Mouse (Mus musculus) spleen, adult 2 months (tissue): Measurements from ENCODE around the gene Armc8.

Experiments used
- CTCF ChIP-seq: fragments of 200-500 bp; IDR thresholded peaks from 2 replicates; pipeline ENCODE4 v1.5.1; 2011; ENCODE audit warnings: mild to moderate bottlenecking, inconsistent platforms; ENCODE audit not compliant: insufficient read depth, insufficient read length, insufficient replicate concordance; ENCODE audit errors: extremely low read depth
- POLR2A ChIP-seq: fragments of 200-500 bp; IDR thresholded peaks from 2 replicates; pipeline ENCODE4 v1.6.1; 2011; ENCODE audit warnings: low read depth, low read length, inconsistent platforms

DNA sequence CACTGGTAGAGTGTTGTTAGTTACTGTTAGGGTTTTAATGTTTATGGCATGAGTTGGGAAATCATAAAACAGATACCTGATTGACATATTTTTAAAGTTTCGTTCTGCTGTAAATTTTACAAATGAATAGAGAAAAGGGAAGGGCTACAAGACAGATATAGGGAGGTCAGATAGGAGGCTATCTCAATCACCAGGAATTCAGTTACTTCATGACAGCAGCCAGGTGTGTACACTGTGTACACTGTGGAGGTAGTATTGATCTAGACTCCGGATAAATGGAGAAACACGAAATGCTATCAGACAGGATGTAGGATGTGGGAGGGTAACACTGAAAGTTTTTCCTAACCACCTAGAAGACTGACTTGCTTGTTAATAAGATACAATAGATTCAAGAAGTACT lies 13.4 kb downstream of the Armc8 start:
- TF ChIP-seq POLR2A (no peak), CTCF (no peak)
